Mouse (Mus musculus) MEL (cell line): ENCODE data around the gene Sptbn4.

Experiments used
- CHD1 ChIP-seq: IDR thresholded peaks from 2 replicates; pipeline ENCODE4 v1.6.1; 2012; ENCODE audit warnings: low read depth, mild to moderate bottlenecking, inconsistent platforms, low read length, improper control_type of control experiment
- CHD2 ChIP-seq: IDR thresholded peaks from 2 replicates; pipeline ENCODE4 v1.6.1; 2011; ENCODE audit warnings: low read length, improper control_type of control experiment
- CTCF ChIP-seq, 3 experiments: IDR thresholded peaks in 2 of 3; conservative IDR thresholded peaks in 1 of 3; 2 replicates each; pipeline ENCODE4 v1.5.1; 2011 to 2012; ENCODE audit warnings: low read length in 3 of 3, low read depth in 2 of 3, mild to moderate bottlenecking in 2 of 3, improper control_type of control experiment in 1 of 3, inconsistent platforms in 1 of 3, mixed read lengths in 1 of 3, moderate library complexity in 1 of 3; ENCODE audit not compliant: control insufficient read depth in 1 of 3, insufficient read depth in 1 of 3, poor library complexity in 1 of 3, severe bottlenecking in 1 of 3
- EP300 ChIP-seq, 2 experiments: IDR thresholded peaks; 2 replicates each; pipeline ENCODE4 v1.6.1; 2011; ENCODE audit warnings: improper control_type of control experiment in 2 of 2, low read length in 2 of 2, low read depth in 1 of 2, mild to moderate bottlenecking in 1 of 2
- ETS1 ChIP-seq: IDR thresholded peaks from 2 replicates; pipeline ENCODE4 v1.6.1; 2012; ENCODE audit warnings: low read depth, mild to moderate bottlenecking, inconsistent platforms, low read length, improper control_type of control experiment, moderate library complexity
- GABPA ChIP-seq: IDR thresholded peaks from 2 replicates; pipeline ENCODE4 v1.6.1; 2012; ENCODE audit warnings: low read depth, mild to moderate bottlenecking, inconsistent platforms, low read length, improper control_type of control experiment, moderate library complexity
- GATA1 ChIP-seq: IDR thresholded peaks from 2 replicates; pipeline ENCODE4 v1.6.1; 2011; ENCODE audit warnings: low read depth, low read length, improper control_type of control experiment
- MAX ChIP-seq: IDR thresholded peaks from 2 replicates; pipeline ENCODE4 v1.6.1; 2011; ENCODE audit warnings: low read length, improper control_type of control experiment
- POLR2A ChIP-seq, 2 experiments: IDR thresholded peaks; 2 replicates each; pipeline ENCODE4 v1.6.1; 2011 to 2012; ENCODE audit warnings: low read length in 2 of 2, mild to moderate bottlenecking in 2 of 2, control low read depth in 1 of 2, improper control_type of control experiment in 1 of 2, low read depth in 1 of 2, moderate library complexity in 1 of 2; ENCODE audit not compliant: control insufficient read depth in 1 of 2, insufficient read depth in 1 of 2, poor library complexity in 1 of 2
- RAD21 ChIP-seq: IDR thresholded peaks from 2 replicates; pipeline ENCODE4 v1.6.1; 2011; ENCODE audit warnings: mild to moderate bottlenecking, low read depth, low read length, improper control_type of control experiment
- RCOR1 ChIP-seq: IDR thresholded peaks from 2 replicates; pipeline ENCODE4 v1.6.1; 2012; ENCODE audit warnings: low read depth, mild to moderate bottlenecking, inconsistent platforms, low read length, improper control_type of control experiment
- TCF12 ChIP-seq: IDR thresholded peaks from 2 replicates; pipeline ENCODE4 v1.6.1; 2014; ENCODE audit warnings: low read depth, mild to moderate bottlenecking, inconsistent platforms, low read length, improper control_type of control experiment, moderate library complexity
- ZMIZ1 ChIP-seq: IDR thresholded peaks from 2 replicates; pipeline ENCODE4 v1.6.1; 2012; ENCODE audit warnings: low read depth, mild to moderate bottlenecking, inconsistent platforms, low read length, improper control_type of control experiment, moderate library complexity
- ZNF384 ChIP-seq: IDR thresholded peaks from 2 replicates; pipeline ENCODE4 v1.6.1; 2012; ENCODE audit warnings: low read depth, mild to moderate bottlenecking, inconsistent platforms, low read length, improper control_type of control experiment

GRCm38 (mm10) chr7:27440014-27440413 lies 7.5 kb downstream of the Sptbn4 start:
- TF ChIP-seq TCF12: no peak
- TF ChIP-seq GABPA: no peak
- peak; percentile 39 to 71 (median 48) for TF ChIP-seq CTCF (IDR thresholded peaks at IDR 0.05 in 2 of 3, conservative IDR thresholded peaks at IDR 0.05 in 1 of 3; ENCODE audit: control insufficient read depth in 1 of 3, insufficient read depth in 1 of 3, low read depth in 2 of 3, low read length in 3 of 3, poor library complexity in 1 of 3, severe bottlenecking in 1 of 3)
- no peak for TF ChIP-seq POLR2A (IDR thresholded peaks at IDR 0.05; ENCODE audit: control insufficient read depth in 1 of 2, insufficient read depth in 1 of 2, low read depth in 1 of 2, low read length in 2 of 2, poor library complexity in 1 of 2)
- no peak for TF ChIP-seq EP300 (IDR thresholded peaks at IDR 0.05; ENCODE audit: low read depth in 1 of 2, low read length in 2 of 2)
- TF ChIP-seq GATA1: no peak
- no peak for TF ChIP-seq ZMIZ1
- 0 out of 2 replicates have a peak, but pooled peaks have one; percentile 1 for TF ChIP-seq RAD21
- TF ChIP-seq ZNF384: no peak
- TF ChIP-seq CHD2: no peak
- no peak for TF ChIP-seq MAX
- TF ChIP-seq RCOR1: no peak
- TF ChIP-seq CHD1: no peak
- TF ChIP-seq ETS1: no peak
